Mouse (Mus musculus) MEL (cell line): ENCODE measurements around the gene Clk3.

Source experiments
- CHD2 ChIP-seq: IDR thresholded peaks from 2 replicates; pipeline ENCODE4 v1.6.1; 2011; ENCODE audit warnings: low read length, improper control_type of control experiment
- CTCF ChIP-seq, 3 experiments: IDR thresholded peaks in 2 of 3; conservative IDR thresholded peaks in 1 of 3; 2 replicates each; pipeline ENCODE4 v1.5.1; 2011 to 2012; ENCODE audit warnings: low read length in 3 of 3, low read depth in 2 of 3, mild to moderate bottlenecking in 2 of 3, improper control_type of control experiment in 1 of 3, inconsistent platforms in 1 of 3, mixed read lengths in 1 of 3, moderate library complexity in 1 of 3; ENCODE audit not compliant: control insufficient read depth in 1 of 3, insufficient read depth in 1 of 3, poor library complexity in 1 of 3, severe bottlenecking in 1 of 3
- E2F4 ChIP-seq: IDR thresholded peaks from 2 replicates; pipeline ENCODE4 v1.6.1; 2011; ENCODE audit warnings: low read depth, low read length, improper control_type of control experiment, borderline replicate concordance
- EP300 ChIP-seq, 2 experiments: IDR thresholded peaks; 2 replicates each; pipeline ENCODE4 v1.6.1; 2011; ENCODE audit warnings: improper control_type of control experiment in 2 of 2, low read length in 2 of 2, low read depth in 1 of 2, mild to moderate bottlenecking in 1 of 2
- GATA1 ChIP-seq: IDR thresholded peaks from 2 replicates; pipeline ENCODE4 v1.6.1; 2011; ENCODE audit warnings: low read depth, low read length, improper control_type of control experiment
- MXI1 ChIP-seq: IDR thresholded peaks from 2 replicates; pipeline ENCODE4 v1.6.1; 2011; ENCODE audit warnings: mild to moderate bottlenecking, low read depth, low read length, improper control_type of control experiment
- MYC ChIP-seq: IDR thresholded peaks from 2 replicates; pipeline ENCODE4 v1.6.1; 2011; ENCODE audit warnings: low read depth, mild to moderate bottlenecking, low read length, improper control_type of control experiment, moderate library complexity
- NRF1 ChIP-seq: IDR thresholded peaks from 2 replicates; pipeline ENCODE4 v1.6.1; 2014; ENCODE audit warnings: low read depth, mild to moderate bottlenecking, inconsistent platforms, low read length, improper control_type of control experiment, moderate library complexity; ENCODE audit not compliant: poor library complexity, insufficient read depth, severe bottlenecking
- POLR2A ChIP-seq, 2 experiments: IDR thresholded peaks; 2 replicates each; pipeline ENCODE4 v1.6.1; 2011 to 2012; ENCODE audit warnings: low read length in 2 of 2, mild to moderate bottlenecking in 2 of 2, control low read depth in 1 of 2, improper control_type of control experiment in 1 of 2, low read depth in 1 of 2, moderate library complexity in 1 of 2; ENCODE audit not compliant: control insufficient read depth in 1 of 2, insufficient read depth in 1 of 2, poor library complexity in 1 of 2
- RAD21 ChIP-seq: IDR thresholded peaks from 2 replicates; pipeline ENCODE4 v1.6.1; 2011; ENCODE audit warnings: mild to moderate bottlenecking, low read depth, low read length, improper control_type of control experiment
- SIN3A ChIP-seq: IDR thresholded peaks from 2 replicates; pipeline ENCODE4 v1.6.1; 2012; ENCODE audit warnings: low read length, improper control_type of control experiment, inconsistent platforms
- SMC3 ChIP-seq: IDR thresholded peaks from 2 replicates; pipeline ENCODE4 v1.6.1; 2011; ENCODE audit warnings: low read depth, low read length, improper control_type of control experiment
- USF1 ChIP-seq: IDR thresholded peaks from 2 replicates; pipeline ENCODE4 v1.6.1; 2014; ENCODE audit warnings: low read depth, mild to moderate bottlenecking, inconsistent platforms, low read length, improper control_type of control experiment, moderate library complexity
- USF2 ChIP-seq, 2 experiments: IDR thresholded peaks; 2 replicates each; pipeline ENCODE4 v1.6.1; 2011 to 2012; ENCODE audit warnings: improper control_type of control experiment in 2 of 2, low read length in 2 of 2, borderline replicate concordance in 1 of 2, inconsistent platforms in 1 of 2, low read depth in 1 of 2, mild to moderate bottlenecking in 1 of 2; ENCODE audit not compliant: insufficient read depth in 1 of 2

DNA sequence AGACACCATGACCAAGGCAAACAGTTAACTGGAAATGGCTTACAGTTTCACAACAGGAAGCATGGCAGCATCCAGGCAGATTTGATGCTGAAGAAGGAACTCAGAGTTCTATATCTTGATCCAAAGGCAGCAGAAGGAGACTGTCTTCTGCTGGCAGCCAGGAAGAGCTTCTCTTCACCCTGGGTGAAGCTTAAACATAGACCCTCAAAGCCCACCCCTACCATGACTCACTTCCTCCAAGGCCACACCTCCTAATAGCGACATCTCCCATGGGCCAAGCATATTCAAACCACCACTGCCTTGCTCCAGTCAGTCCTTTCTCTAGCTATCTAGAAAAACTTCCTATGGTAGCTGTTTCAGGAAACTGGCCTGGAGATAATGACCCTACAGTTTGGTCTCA, 18.6 kb downstream of the Clk3 start:
- TF ChIP-seq GATA1 (no peak), CTCF (IDR thresholded peaks at IDR 0.05 in 2 of 3, conservative IDR thresholded peaks at IDR 0.05 in 1 of 3; ENCODE audit: control insufficient read depth in 1 of 3, insufficient read depth in 1 of 3, low read depth in 2 of 3, low read length in 3 of 3, poor library complexity in 1 of 3, severe bottlenecking in 1 of 3) (no peak), POLR2A (IDR thresholded peaks at IDR 0.05; ENCODE audit: control insufficient read depth in 1 of 2, insufficient read depth in 1 of 2, low read depth in 1 of 2, low read length in 2 of 2, poor library complexity in 1 of 2) (no peak), SIN3A (no peak), SMC3 (no peak), CHD2 (no peak), E2F4 (no peak), USF2 (IDR thresholded peaks at IDR 0.05; ENCODE audit: borderline replicate concordance in 1 of 2, insufficient read depth in 1 of 2, low read depth in 1 of 2, low read length in 2 of 2) (no peak), NRF1 (no peak), RAD21 (no peak), EP300 (IDR thresholded peaks at IDR 0.05; ENCODE audit: low read depth in 1 of 2, low read length in 2 of 2) (no peak), MYC (no peak), USF1 (no peak), MXI1 (no peak)
